Mouse (Mus musculus) intestine, embryonic 14.5 days (tissue): Measurements from ENCODE around the gene Ppl. TPM values are rescaled to one million over a fixed set of nuclear protein-coding genes. Genes with fewer than 3 reads are reported as not detected.

ENCODE experiments used
- ATAC-seq: fragments of 200-750 bp; cut with Nextera tagmentation; replicated peaks from 2 replicates; pipeline ENCODE4 v1.8.0; 2017; ENCODE audit warnings: low read depth, moderate number of reproducible peaks, moderate TSS enrichment, moderate library complexity; ENCODE audit not compliant: low FRiP score, low TSS enrichment
- DNase-seq: peaks from one replicate; pipeline ENCODE4 v3.0.0-alpha.2; 2018; ENCODE audit warnings: low spot score
- H3K27ac ChIP-seq: fragments of 300-500 bp; sonication (generic); 2 replicates; pipeline ENCODE4 v1.5.1; 2014; ENCODE audit warnings: low read depth, mild to moderate bottlenecking, control low read depth
- H3K27me3 ChIP-seq: fragments of 300-500 bp; sonication (generic); replicated peaks from 2 replicates; pipeline ENCODE4 v1.6.1; 2014; ENCODE audit warnings: low read length, control low read depth; ENCODE audit not compliant: control insufficient read depth, insufficient read depth
- H3K36me3 ChIP-seq: fragments of 300-500 bp; sonication (generic); 2 replicates; pipeline ENCODE4 v1.6.1; 2014; ENCODE audit warnings: low read length, control low read depth; ENCODE audit not compliant: control insufficient read depth, insufficient read depth
- H3K4me1 ChIP-seq: fragments of 300-500 bp; sonication (generic); replicated peaks from 2 replicates; pipeline ENCODE4 v1.6.1; 2014; ENCODE audit warnings: low read length, control low read depth, mixed read lengths; ENCODE audit not compliant: control insufficient read depth, insufficient read depth
- H3K4me2 ChIP-seq: fragments of 300-500 bp; sonication (generic); 2 replicates; pipeline ENCODE4 v1.6.1; 2014; ENCODE audit warnings: low read length
- H3K4me3 ChIP-seq: fragments of 300-500 bp; sonication (generic); 2 replicates; pipeline ENCODE4 v1.5.1; 2014; ENCODE audit warnings: low read depth, low read length, control low read depth, mixed read lengths
- H3K9ac ChIP-seq: fragments of 300-500 bp; sonication (generic); 2 replicates; pipeline ENCODE4 v1.6.1; 2014; ENCODE audit warnings: mild to moderate bottlenecking, low read length
- H3K9me3 ChIP-seq: fragments of 300-500 bp; sonication (generic); 2 replicates; pipeline ENCODE4 v1.6.1; 2016; ENCODE audit warnings: low read length, control low read depth; ENCODE audit not compliant: control insufficient read depth
- WGBS: fragments of 180-500 bp; shearing (Covaris S2); extraction: QIAGEN DNeasy Blood & Tissue Kit; methylation state at CpG from one replicate; pipeline ENCODE4 v1.1.7; 2014; 5-methylcytosine and 5-hydroxymethylcytosine counted together
- polyA plus RNA-seq: library from polyadenylated mRNA; unstranded; fragments of >200 nt; fragmentation: Nextera tagmentation; extraction: Ambion mirVana; gene quantifications from 2 replicates; pipeline ENCODE4 v1.2.1, GENCODE M21; 2014

Ppl gene
- polyA plus RNA-seq, 1 experiment from 2014 or later, result 5.4 TPM

GRCm38 (mm10) chr16:5135551-5136261 lies 3.5 kb upstream of the Ppl start:
- peaks cover 32% of the 10 kb centered on the region for H3K27me3 ChIP-seq
- H3K27ac ChIP-seq, result no peak overlapping the region
- no peak overlapping the region for H3K4me2 ChIP-seq
- H3K36me3 ChIP-seq, result no peaks in the 10 kb centered on the region
- no peaks in the 10 kb centered on the region for H3K9me3 ChIP-seq
- no peak overlapping the region for H3K9ac ChIP-seq
- DNase-seq (no peak), ATAC-seq (no peak)
- no peak overlapping the region for H3K4me3 ChIP-seq
- 56% methylated on average over 8 of the region's 8 CpGs for WGBS
- H3K4me1 ChIP-seq, result peaks cover 6% of the 10 kb centered on the region; the same call in 1 of the 2 replicates

GRCm38 (mm10) chr16:5134623-5135330 lies 2.6 kb upstream of the Ppl start:
- H3K4me1 ChIP-seq, result peaks cover 6% of the 10 kb centered on the region; the same call in 1 of the 2 replicates
- WGBS, result 71% methylated on average over 14 of the region's 14 CpGs
- no peak overlapping the region for H3K27ac ChIP-seq
- H3K9ac ChIP-seq, result no peak overlapping the region
- H3K27me3 ChIP-seq, result peaks cover 41% of the 10 kb centered on the region
- H3K9me3 ChIP-seq, result no peaks in the 10 kb centered on the region
- H3K4me3 ChIP-seq, result no peak overlapping the region
- no peak overlapping the region for H3K4me2 ChIP-seq
- no peak for ATAC-seq
- DNase-seq, result no peak
- no peaks in the 10 kb centered on the region for H3K36me3 ChIP-seq

GRCm38 (mm10) chr16:5131251-5131922 lies 834 bp downstream of the Ppl start:
- Histone ChIP-seq H3K27me3 (peaks cover 49% of the 10 kb centered on the region), H3K4me1 (peaks cover 6% of the 10 kb centered on the region; the same call in 1 of the 2 replicates), H3K27ac (no peak overlapping the region), H3K4me3 (peak overlapping the region; percentile 43), H3K36me3 (no peaks in the 10 kb centered on the region), H3K9ac (0 out of 2 replicates have a peak overlapping the region, but pooled peaks have one; percentile 17), H3K9me3 (no peaks in the 10 kb centered on the region), H3K4me2 (peak overlapping the region; percentile 48)
- no peak for DNase-seq
- ATAC-seq, result no peak
- WGBS, result 6% methylated on average over 25 of the region's 25 CpGs

- Histone ChIP-seq H3K4me1 (peaks cover 6% of the 10 kb centered on the region; the same call in 1 of the 2 replicates), H3K4me2 (no peak overlapping the region), H3K4me3 (no peak overlapping the region), H3K27ac (no peak overlapping the region), H3K36me3 (no peaks in the 10 kb centered on the region), H3K9ac (no peak overlapping the region), H3K9me3 (no peaks in the 10 kb centered on the region), H3K27me3 (peaks cover 49% of the 10 kb centered on the region)
- 34% methylated on average over 4 of the region's 4 CpGs for WGBS
- ATAC-seq, result no peak
- no peak for DNase-seq
Observed at GRCm38 (mm10) chr16:5130766-5131165, 1.5 kb downstream of the Ppl start.

GRCm38 (mm10) chr16:5130196-5130595 lies 2.0 kb downstream of the Ppl start:
- H3K4me1 ChIP-seq, result peaks cover 6% of the 10 kb centered on the region; the same call in 1 of the 2 replicates
- H3K36me3 ChIP-seq, result no peaks in the 10 kb centered on the region
- no peak overlapping the region for H3K27ac ChIP-seq
- 44% methylated on average over 2 of the region's 2 CpGs for WGBS
- no peak overlapping the region for H3K9ac ChIP-seq
- H3K27me3 ChIP-seq, result peaks cover 49% of the 10 kb centered on the region
- H3K4me2 ChIP-seq, result no peak overlapping the region
- H3K4me3 ChIP-seq, result no peak overlapping the region
- no peak for ATAC-seq
- no peaks in the 10 kb centered on the region for H3K9me3 ChIP-seq
- no peak for DNase-seq

- no peak overlapping the region for H3K4me3 ChIP-seq
- H3K27me3 ChIP-seq, result 0 out of 2 replicates have a peak, but pooled peaks cover 7% of the 10 kb centered on the region
- no peaks in the 10 kb centered on the region for H3K36me3 ChIP-seq
- H3K27ac ChIP-seq, result no peak overlapping the region
- H3K9ac ChIP-seq, result no peak overlapping the region
- H3K9me3 ChIP-seq, result no peaks in the 10 kb centered on the region
- no peak overlapping the region for H3K4me2 ChIP-seq
- ATAC-seq, result no peak
- no peak for DNase-seq
- 51% methylated on average over 6 of the region's 6 CpGs for WGBS
- no peaks in the 10 kb centered on the region for H3K4me1 ChIP-seq
Observed at GRCm38 (mm10) chr16:5123476-5123875, 8.7 kb downstream of the Ppl start.

- Histone ChIP-seq H3K9ac (no peak overlapping the region), H3K4me2 (no peak overlapping the region), H3K9me3 (no peaks in the 10 kb centered on the region), H3K27me3 (0 out of 2 replicates have a peak, but pooled peaks cover 7% of the 10 kb centered on the region), H3K4me3 (no peak overlapping the region), H3K27ac (no peak overlapping the region), H3K36me3 (no peaks in the 10 kb centered on the region), H3K4me1 (no peaks in the 10 kb centered on the region)
- ATAC-seq (no peak), DNase-seq (no peak)
- 78% methylated on average over 4 of the region's 4 CpGs for WGBS
Observed at GRCm38 (mm10) chr16:5119845-5120244, 12.4 kb downstream of the Ppl start.

- Histone ChIP-seq H3K4me3 (no peak overlapping the region), H3K9ac (no peak overlapping the region), H3K27me3 (0 out of 2 replicates have a peak, but pooled peaks cover 7% of the 10 kb centered on the region), H3K9me3 (no peaks in the 10 kb centered on the region), H3K4me1 (no peaks in the 10 kb centered on the region), H3K36me3 (no peaks in the 10 kb centered on the region), H3K4me2 (no peak overlapping the region), H3K27ac (no peak overlapping the region)
- DNase-seq (no peak), ATAC-seq (no peak)
- WGBS, result 75% methylated on average over 4 of the region's 4 CpGs
Observed at GRCm38 (mm10) chr16:5119385-5119784, 12.8 kb downstream of the Ppl start.
